Mouse (Mus musculus) C2C12 (cell line): ENCODE measurements around the gene Hoxc6. TPM values are rescaled to one million over a fixed set of nuclear protein-coding genes. Genes with fewer than 3 reads are reported as not detected.

Experiments
- H3K27me3 ChIP-seq: one replicate; pipeline ENCODE4 v1.6.1; 2011; ENCODE audit not compliant: control insufficient read depth, insufficient read depth, insufficient read length
- H3K36me3 ChIP-seq: one replicate; pipeline ENCODE4 v1.6.1; 2011; ENCODE audit not compliant: control insufficient read depth, insufficient read depth
- H3K4me3 ChIP-seq: one replicate; pipeline ENCODE4 v1.5.1; 2011; ENCODE audit warnings: mild to moderate bottlenecking, control low read depth; ENCODE audit not compliant: poor library complexity, insufficient read depth, severe bottlenecking
- H3K79me2 ChIP-seq: one replicate; pipeline ENCODE4 v1.6.1; 2011; ENCODE audit not compliant: control insufficient read depth, insufficient read depth
- H3K79me3 ChIP-seq: one replicate; pipeline ENCODE4 v1.6.1; 2011; ENCODE audit warnings: low read depth, control low read depth
- H3ac ChIP-seq: one replicate; pipeline ENCODE3; 2011; ENCODE audit warnings: low read depth; ENCODE audit not compliant: control insufficient read depth, insufficient read length
- CEBPB ChIP-seq: IDR thresholded peaks from one replicate; pipeline ENCODE4 v1.6.1; 2011; ENCODE audit warnings: low read depth, mild to moderate bottlenecking, control low read depth, moderate library complexity
- CTCF ChIP-seq: IDR thresholded peaks from one replicate; pipeline ENCODE4 v1.5.1; 2011; ENCODE audit not compliant: control insufficient read depth, insufficient read depth, insufficient read length
- FOSL1 ChIP-seq: IDR thresholded peaks from one replicate; pipeline ENCODE4 v1.8.0; 2011; ENCODE audit warnings: mild to moderate bottlenecking, low read length; ENCODE audit not compliant: poor library complexity, insufficient read depth, severe bottlenecking
- MAX ChIP-seq: IDR thresholded peaks from one replicate; pipeline ENCODE4 v1.6.1; 2011; ENCODE audit warnings: mild to moderate bottlenecking, control low read depth
- MYOD1 ChIP-seq: IDR thresholded peaks from one replicate; pipeline ENCODE4 v1.6.1; 2011; ENCODE audit warnings: low read depth; ENCODE audit not compliant: control insufficient read depth, insufficient read length
- MYOG ChIP-seq: IDR thresholded peaks from one replicate; pipeline ENCODE4 v1.6.1; 2011; ENCODE audit not compliant: control insufficient read depth, insufficient read length; ENCODE audit errors: extremely low read depth
- USF1 ChIP-seq: IDR thresholded peaks from one replicate; pipeline ENCODE4 v1.6.1; 2011; ENCODE audit warnings: low read depth, mild to moderate bottlenecking, control low read depth, moderate library complexity
- polyA plus RNA-seq: library from polyadenylated mRNA; unstranded; fragments of >200 nt; fragmentation: generic; extraction: Trizol; gene quantifications from one replicate; pipeline ENCODE4 v1.2.1, GENCODE M21; 2012; ENCODE audit warnings: missing spikeins

The Hoxc6 gene
- polyA plus RNA-seq, 1 experiment = 10.6 TPM

DNA sequence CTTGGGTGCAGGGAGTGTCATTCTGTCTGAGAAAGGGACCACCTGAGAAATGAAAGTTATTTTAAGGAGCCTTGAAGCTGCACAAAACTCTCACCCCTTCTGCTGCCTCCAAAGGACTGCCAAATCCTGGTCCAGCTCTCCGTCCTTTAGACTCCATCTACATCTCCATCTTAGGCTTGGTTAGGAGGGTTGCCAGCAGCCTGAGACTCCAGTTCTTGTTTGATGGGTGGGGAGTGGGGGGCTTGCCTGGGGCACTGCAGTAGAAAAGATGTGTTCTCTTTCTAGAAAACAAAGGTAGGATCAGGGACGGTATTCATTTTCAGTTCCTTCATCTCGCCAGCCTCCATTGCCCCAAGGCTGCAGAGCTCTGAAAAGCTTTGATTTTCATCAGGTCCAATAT is 626 bp upstream of the Hoxc6 start:
- Histone ChIP-seq H3K79me2 (peaks cover 71% of the 10 kb centered on the region), H3K27me3 (no peaks in the 10 kb centered on the region), H3K36me3 (no peaks in the 10 kb centered on the region), H3ac (no peak overlapping the region), H3K79me3 (peaks cover 19% of the 10 kb centered on the region), H3K4me3 (peak overlapping the region; percentile 54)
- TF ChIP-seq USF1 (no peak), CTCF (no peak), CEBPB (no peak), MAX (no peak), MYOG (no peak), MYOD1 (no peak)

DNA sequence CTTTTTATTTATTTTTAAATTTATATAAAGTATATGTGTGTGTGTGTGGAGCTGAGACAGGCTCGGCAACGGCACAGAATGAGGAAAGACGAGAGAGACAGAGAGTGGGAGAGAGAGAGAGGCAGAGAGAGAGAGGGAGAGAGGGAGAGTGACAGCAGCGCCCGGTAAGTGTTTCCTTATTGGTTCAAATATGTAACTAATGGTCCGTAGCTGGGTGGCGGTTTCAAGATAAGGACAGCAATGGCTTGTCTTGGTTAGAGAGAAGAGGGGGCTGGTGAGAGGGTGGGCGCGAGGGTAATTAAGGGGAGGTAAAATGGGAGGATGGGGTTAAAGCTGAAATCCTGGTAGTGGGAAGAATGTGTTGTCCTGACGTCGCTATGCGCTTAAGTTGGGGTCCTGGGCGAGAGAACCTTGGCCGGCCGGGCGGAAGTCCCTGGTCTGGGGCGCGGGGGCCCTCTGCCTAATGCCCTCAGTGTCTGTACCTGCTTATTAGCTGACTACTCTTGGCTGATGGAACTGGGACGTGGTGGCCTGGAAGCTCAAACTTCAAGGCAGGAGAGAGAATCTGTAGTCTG is 638 bp downstream of the Hoxc6 start:
- Histone ChIP-seq H3K79me2 (peaks cover 84% of the 10 kb centered on the region), H3K36me3 (no peaks in the 10 kb centered on the region), H3K4me3 (peak overlapping the region; percentile 54), H3K79me3 (peaks cover 24% of the 10 kb centered on the region), H3ac (peak overlapping the region; percentile 53), H3K27me3 (no peaks in the 10 kb centered on the region)
- TF ChIP-seq CTCF (no peak), CEBPB (no peak), MYOD1 (peak; percentile 13), FOSL1 (no peak), MYOG (no peak), USF1 (no peak), MAX (no peak)

DNA sequence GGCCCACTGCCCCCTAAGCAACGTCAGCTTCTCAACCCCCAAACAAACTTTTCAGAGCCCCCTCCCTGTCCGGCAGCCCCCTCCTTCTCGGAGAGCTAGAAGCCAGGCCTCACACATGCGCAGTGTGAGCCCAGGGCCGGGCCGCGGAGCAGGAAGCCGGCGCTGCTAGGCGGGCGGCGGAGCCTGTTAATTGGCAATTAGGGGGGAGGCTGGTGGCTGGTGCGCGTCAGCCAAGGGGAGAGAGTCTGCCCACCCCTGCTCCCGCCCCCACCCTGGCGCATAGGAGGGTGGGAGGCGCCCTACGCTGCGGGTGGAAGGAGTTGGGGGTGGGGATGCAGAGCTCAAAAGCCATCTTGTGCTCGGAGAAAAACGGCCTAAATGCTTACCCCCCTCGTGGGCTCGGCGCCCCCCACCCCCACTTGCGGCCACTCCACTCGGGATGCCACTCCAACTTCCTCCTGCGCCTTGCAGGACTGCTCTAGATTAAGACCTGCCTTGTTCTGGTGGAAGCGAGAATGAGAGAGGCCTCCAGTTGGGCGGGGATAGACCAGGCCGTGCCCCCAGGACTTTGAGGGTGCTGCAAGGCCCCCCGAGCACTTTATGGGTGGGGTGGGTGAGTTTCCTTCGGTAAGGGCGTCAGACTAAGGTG is 1.2 kb downstream of the Hoxc6 start:
- Histone ChIP-seq H3K79me3 (peaks cover 30% of the 10 kb centered on the region), H3K36me3 (no peaks in the 10 kb centered on the region), H3K27me3 (no peaks in the 10 kb centered on the region), H3K4me3 (peak overlapping the region; percentile 54), H3ac (peak overlapping the region; percentile 53), H3K79me2 (peaks cover 90% of the 10 kb centered on the region)
- TF ChIP-seq FOSL1 (no peak), USF1 (no peak), MAX (peak; percentile 17), CTCF (no peak)

DNA sequence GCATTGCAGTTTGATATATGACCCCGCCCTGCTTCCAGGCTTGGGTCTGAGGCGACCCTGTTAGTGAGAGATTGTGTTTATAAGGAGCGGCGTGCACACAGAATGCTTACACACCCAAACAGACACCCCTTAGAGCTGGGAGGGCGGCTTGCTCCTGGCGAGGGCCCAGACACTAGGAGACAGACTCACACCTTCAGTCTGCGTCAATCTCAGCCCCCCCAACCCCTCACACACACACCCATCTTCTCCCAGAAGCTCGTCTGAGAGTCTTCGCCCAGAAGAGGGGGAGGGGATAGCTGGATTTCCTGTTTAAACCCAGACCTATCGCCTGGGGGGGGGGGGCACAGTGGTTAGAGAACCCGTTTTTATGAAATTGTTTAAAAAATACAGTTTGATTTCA is 1.9 kb downstream of the Hoxc6 start:
- Histone ChIP-seq H3ac (peak overlapping the region; percentile 32), H3K27me3 (no peaks in the 10 kb centered on the region), H3K79me2 (peaks cover 90% of the 10 kb centered on the region), H3K36me3 (no peaks in the 10 kb centered on the region), H3K79me3 (peaks cover 35% of the 10 kb centered on the region), H3K4me3 (peak overlapping the region; percentile 54)
- TF ChIP-seq MYOG (no peak), USF1 (no peak), MAX (no peak), FOSL1 (no peak)

DNA sequence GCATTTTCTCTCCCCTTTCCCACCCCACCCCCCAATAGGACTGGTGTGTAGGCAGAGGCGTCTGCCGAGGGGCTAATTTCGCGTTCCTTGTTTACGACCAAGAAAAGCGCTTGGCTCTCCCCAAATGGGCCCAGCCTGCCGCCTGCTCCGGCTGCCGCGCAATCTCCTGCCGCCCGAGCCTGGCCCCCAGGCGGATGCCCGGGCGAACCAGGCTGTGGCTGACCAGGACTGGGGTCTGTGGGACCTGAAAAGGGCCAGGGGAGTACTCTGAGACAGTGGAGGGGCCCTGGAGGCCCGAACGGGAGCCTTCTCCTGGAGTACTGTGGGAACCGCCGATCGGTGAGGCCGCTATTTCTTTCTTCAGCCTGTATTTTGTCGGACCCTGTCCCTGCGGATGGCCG is 2.4 kb downstream of the Hoxc6 start:
- H3K4me3 ChIP-seq = peak overlapping the region; percentile 54
- no peaks in the 10 kb centered on the region for H3K36me3 ChIP-seq
- H3ac ChIP-seq = peak overlapping the region; percentile 96
- TF ChIP-seq USF1 = no peak
- no peak for TF ChIP-seq MAX
- TF ChIP-seq CTCF = no peak
- TF ChIP-seq CEBPB = no peak
- TF ChIP-seq MYOG = no peak
- TF ChIP-seq MYOD1 = no peak
- TF ChIP-seq FOSL1 = no peak
- no peaks in the 10 kb centered on the region for H3K27me3 ChIP-seq
- H3K79me3 ChIP-seq = peaks cover 39% of the 10 kb centered on the region
- peaks cover 92% of the 10 kb centered on the region for H3K79me2 ChIP-seq

DNA sequence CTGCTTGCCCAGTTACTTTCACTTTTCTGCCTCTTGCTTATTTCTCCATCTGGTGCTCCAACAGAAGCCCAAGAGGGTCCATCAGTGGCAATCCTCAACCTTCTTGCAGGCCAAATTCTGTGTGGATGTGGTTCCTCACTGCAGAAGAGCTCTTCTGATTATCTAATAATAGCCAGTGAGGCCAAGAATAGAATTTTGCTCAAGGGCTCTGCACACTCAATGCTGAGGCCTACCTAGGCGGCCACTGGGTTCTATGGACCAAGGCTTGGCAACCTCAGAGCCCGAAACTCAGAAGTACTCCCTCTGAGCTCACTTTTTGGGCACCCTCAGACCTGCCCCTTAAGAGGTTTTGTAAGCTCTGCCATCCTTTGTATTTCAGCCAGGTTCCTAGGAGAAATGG is 3.3 kb downstream of the Hoxc6 start:
- Histone ChIP-seq H3K27me3 (no peaks in the 10 kb centered on the region), H3ac (peak overlapping the region; percentile 96), H3K79me3 (peaks cover 40% of the 10 kb centered on the region), H3K79me2 (peaks cover 97% of the 10 kb centered on the region), H3K36me3 (no peaks in the 10 kb centered on the region), H3K4me3 (peak overlapping the region; percentile 54)
- TF ChIP-seq MYOD1 = no peak
- no peak for TF ChIP-seq MAX
- TF ChIP-seq CEBPB = no peak
- TF ChIP-seq USF1 = no peak
- no peak for TF ChIP-seq FOSL1
- no peak for TF ChIP-seq CTCF
- TF ChIP-seq MYOG = no peak
